Mouse (Mus musculus): ENCODE data around the gene Olfr412.
A peak's percentile ranks its signal among the peaks of the same experiment; 100 is the strongest.

Gene Olfr412

GRCm38 (mm10) chr11:74361769-74362168 is at the start of gene Olfr412:
Gene Olfr412, plus strand, starts transcription at chr11:74362069.
- DNase-seq (ENCODE audit: low spot score) = no peak

GRCm38 (mm10) chr11:74326044-74326443 is 35.8 kb upstream of the Olfr412 start:
- no peak for DNase-seq (ENCODE audit: low spot score)

GRCm38 (mm10) chr11:74328781-74329180 is 33.1 kb upstream of the Olfr412 start:
- no peak for DNase-seq (ENCODE audit: low spot score)

GRCm38 (mm10) chr11:74337931-74338330 is 23.9 kb upstream of the Olfr412 start, which contains the start of gene Olfr410:
Gene Olfr410, minus strand, starts transcription at chr11:74338031.
- DNase-seq (ENCODE audit: low spot score) = no peak

- DNase-seq (ENCODE audit: low spot score) = no peak
Observed at GRCm38 (mm10) chr11:74352550-74352949, 9.3 kb upstream of the Olfr412 start, which contains the start of gene Olfr411. Gene Olfr411, minus strand, starts transcription at chr11:74352650.

GRCm38 (mm10) chr11:74371393-74372100 is 9.7 kb downstream of the Olfr412 start:
- peak; percentile 90 for DNase-seq (ENCODE audit: low spot score)

GRCm38 (mm10) chr11:74376847-74377246 is 15.0 kb downstream of the Olfr412 start:
- DNase-seq (ENCODE audit: low spot score) = peak; percentile 76

GRCm38 (mm10) chr11:74379166-74379873 is 17.5 kb downstream of the Olfr412 start:
- DNase-seq (ENCODE audit: low spot score) = no peak

GRCm38 (mm10) chr11:74385674-74386073 is 23.8 kb downstream of the Olfr412 start:
- no peak for DNase-seq (ENCODE audit: low spot score)

GRCm38 (mm10) chr11:74387203-74387602 is 25.3 kb downstream of the Olfr412 start:
- DNase-seq (ENCODE audit: low spot score) = no peak

GRCm38 (mm10) chr11:74391899-74392298 is 30.0 kb downstream of the Olfr412 start:
- DNase-seq (ENCODE audit: low spot score) = no peak

- no peak for DNase-seq (ENCODE audit: low spot score)
Observed at GRCm38 (mm10) chr11:74392903-74393302, 31.0 kb downstream of the Olfr412 start.

- no peak for DNase-seq (ENCODE audit: low spot score)
Observed at GRCm38 (mm10) chr11:74393489-74393888, 31.6 kb downstream of the Olfr412 start.

- no peak for DNase-seq (ENCODE audit: low spot score)
Observed at GRCm38 (mm10) chr11:74395583-74395982, 33.7 kb downstream of the Olfr412 start.

- DNase-seq (ENCODE audit: low spot score) = peak; percentile 44
Observed at GRCm38 (mm10) chr11:74402126-74402525, 40.3 kb downstream of the Olfr412 start.

GRCm38 (mm10) chr11:74404216-74404615 is 42.3 kb downstream of the Olfr412 start:
- DNase-seq (ENCODE audit: low spot score) = peak; percentile 81

- no peak for DNase-seq (ENCODE audit: low spot score)
Observed at GRCm38 (mm10) chr11:74405201-74405600, 43.3 kb downstream of the Olfr412 start.

- peak; percentile 99 for DNase-seq (ENCODE audit: low spot score)
Observed at GRCm38 (mm10) chr11:74408587-74409446, 46.9 kb downstream of the Olfr412 start.

- no peak for DNase-seq (ENCODE audit: low spot score)
Observed at GRCm38 (mm10) chr11:74409447-74409754, 47.5 kb downstream of the Olfr412 start.

GRCm38 (mm10) chr11:74409757-74410174 is 47.9 kb downstream of the Olfr412 start:
- DNase-seq (ENCODE audit: low spot score) = peak; percentile 90

GRCm38 (mm10) chr11:74411943-74412342 is 50.1 kb downstream of the Olfr412 start:
- DNase-seq (ENCODE audit: low spot score) = no peak

- peak; percentile 88 for DNase-seq (ENCODE audit: low spot score)
Observed at GRCm38 (mm10) chr11:74412462-74412861, 50.6 kb downstream of the Olfr412 start.

Data from adipocyte (in vitro differentiated cells).